Mouse (Mus musculus): ENCODE results near the gene Ifitm6.

- TF ChIP-seq POLR2A (IDR thresholded peaks at IDR 0.05; ENCODE audit: low read depth, low read length) (no peak), CTCF (IDR thresholded peaks at IDR 0.05; ENCODE audit: extremely low read depth, insufficient read length, insufficient replicate concordance, low read depth, low read length) (no peak)
These were observed 42.8 kb downstream of the Ifitm6 start for GRCm38 (mm10) chr7:140974940-140975339.
